Mouse (Mus musculus) small intestine, adult 2 months (tissue): ENCODE results near the gene Slc22a21. TPM values are rescaled to one million over a fixed set of nuclear protein-coding genes. Genes with fewer than 3 reads are reported as not detected.
"Not testable (repeated sequence)": the region's sequence is repeated elsewhere in the genome, so short reads cannot be mapped to it uniquely, and the experiment has no call there.

Source experiments
- H3K27ac ChIP-seq: fragments of 200-500 bp; 2 replicates; pipeline ENCODE4 v1.5.1; 2012; ENCODE audit warnings: low read depth, low read length, control low read depth, inconsistent platforms; ENCODE audit not compliant: insufficient read depth
- H3K27me3 ChIP-seq: fragments of 200-500 bp; 2 replicates; pipeline ENCODE4 v1.6.1; 2012; ENCODE audit warnings: mild to moderate bottlenecking, moderate library complexity, low read length, inconsistent platforms; ENCODE audit not compliant: control insufficient read depth, insufficient read depth
- H3K36me3 ChIP-seq: fragments of 200-500 bp; 2 replicates; pipeline ENCODE4 v1.6.1; 2012; ENCODE audit warnings: mild to moderate bottlenecking, low read length, control low read depth, inconsistent platforms; ENCODE audit not compliant: control insufficient read depth, insufficient read depth
- H3K4me1 ChIP-seq: fragments of 200-500 bp; 2 replicates; pipeline ENCODE4 v1.6.1; 2012; ENCODE audit warnings: low read length, inconsistent platforms, mixed read lengths; ENCODE audit not compliant: control insufficient read depth, insufficient read depth, insufficient read length
- H3K4me3 ChIP-seq: fragments of 200-500 bp; 2 replicates; pipeline ENCODE4 v1.5.1; 2012; ENCODE audit warnings: low read depth, mild to moderate bottlenecking, control low read depth, inconsistent platforms, low read length, moderate library complexity
- CTCF ChIP-seq: fragments of 200-500 bp; IDR thresholded peaks from 2 replicates; pipeline ENCODE4 v1.5.1; 2012; ENCODE audit warnings: low read depth, mild to moderate bottlenecking, control low read depth, inconsistent platforms, low read length, moderate library complexity, mixed read lengths; ENCODE audit not compliant: insufficient replicate concordance, insufficient read length; ENCODE audit errors: extremely low read depth
- POLR2A ChIP-seq: fragments of 200-500 bp; IDR thresholded peaks from 2 replicates; pipeline ENCODE4 v1.6.1; 2012; ENCODE audit warnings: low read depth, mild to moderate bottlenecking, control low read depth, inconsistent platforms, low read length, moderate library complexity
- WGBS: fragments of 180-500 bp; shearing (Covaris S2); methylation state at CpG from one replicate; pipeline ENCODE4 v1.1.7; 2018; 5-methylcytosine and 5-hydroxymethylcytosine counted together
- polyA plus RNA-seq: library from polyadenylated mRNA; depleted of rRNA; stranded (reverse); fragments of >200 nt; gene quantifications from 2 replicates; pipeline ENCODE4 v1.2.3, GENCODE M21; 2012

The Slc22a21 gene
- polyA plus RNA-seq, 1 experiment: 7.6 TPM

GRCm38 (mm10) chr11:54007717-54008116 lies 27.6 kb upstream of the Slc22a21 start:
- H3K4me1 ChIP-seq: peaks cover 10% of the 10 kb centered on the region; the same call in 1 of the 2 replicates
- no peak overlapping the region for H3K27ac ChIP-seq
- H3K27me3 ChIP-seq: no peaks in the 10 kb centered on the region
- TF ChIP-seq CTCF (no peak), POLR2A (no peak)
- 91% methylated on average over 11 of the region's 11 CpGs for WGBS
- no peaks in the 10 kb centered on the region for H3K36me3 ChIP-seq
- H3K4me3 ChIP-seq: no peak overlapping the region

DNA sequence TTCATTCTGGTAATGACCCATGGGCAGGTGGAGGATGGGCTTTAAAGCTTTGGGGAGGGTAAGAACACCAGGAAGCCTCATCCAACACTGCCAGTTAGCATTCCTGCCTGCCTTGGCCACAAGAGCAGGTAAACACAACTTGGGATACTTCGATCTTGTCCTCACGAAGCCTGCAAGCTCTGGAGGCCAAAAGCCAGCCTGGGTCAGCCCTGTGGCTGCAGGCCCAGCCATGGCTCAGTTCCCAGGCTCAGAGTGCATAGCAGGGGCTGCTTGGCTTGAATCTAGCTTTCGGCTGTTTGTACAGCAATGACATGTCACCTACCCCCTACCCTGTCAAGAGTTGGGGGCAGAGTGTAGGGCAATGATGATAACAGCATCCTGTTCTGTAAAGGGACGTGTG lies 26.8 kb upstream of the Slc22a21 start:
- Histone ChIP-seq H3K36me3 (no peaks in the 10 kb centered on the region), H3K4me1 (peaks cover 10% of the 10 kb centered on the region; the same call in 1 of the 2 replicates), H3K4me3 (no peak overlapping the region), H3K27ac (no peak overlapping the region), H3K27me3 (no peaks in the 10 kb centered on the region)
- TF ChIP-seq POLR2A (no peak), CTCF (no peak)
- 77% methylated on average over 4 of the region's 4 CpGs for WGBS

- not testable (repeated sequence) for H3K27ac ChIP-seq, H3K36me3 ChIP-seq, H3K4me3 ChIP-seq, H3K27me3 ChIP-seq
- H3K4me1 ChIP-seq: peaks cover 10% of the 10 kb centered on the region; the same call in 1 of the 2 replicates
- WGBS: 69% methylated on average over 5 of the region's 5 CpGs
Measured at GRCm38 (mm10) chr11:54006362-54006761, 26.2 kb upstream of the Slc22a21 start.

- no peak overlapping the region for H3K4me3 ChIP-seq
- no peaks in the 10 kb centered on the region for H3K27me3 ChIP-seq
- 81% methylated on average over 3 of the region's 3 CpGs for WGBS
- H3K27ac ChIP-seq: no peak overlapping the region
- H3K36me3 ChIP-seq: no peaks in the 10 kb centered on the region
- TF ChIP-seq POLR2A (no peak), CTCF (no peak)
- peaks cover 10% of the 10 kb centered on the region; the same call in 1 of the 2 replicates for H3K4me1 ChIP-seq
Measured at GRCm38 (mm10) chr11:54004734-54005133, 24.6 kb upstream of the Slc22a21 start.

- H3K36me3 ChIP-seq: no peaks in the 10 kb centered on the region
- no peak overlapping the region for H3K27ac ChIP-seq
- no peaks in the 10 kb centered on the region for H3K27me3 ChIP-seq
- no peak overlapping the region for H3K4me3 ChIP-seq
- TF ChIP-seq POLR2A: no peak
- no peak for TF ChIP-seq CTCF
- peaks cover 10% of the 10 kb centered on the region; the same call in 1 of the 2 replicates for H3K4me1 ChIP-seq
- WGBS: 27% methylated on average over 9 of the region's 9 CpGs
Measured at GRCm38 (mm10) chr11:54004221-54004620, 24.1 kb upstream of the Slc22a21 start.

DNA sequence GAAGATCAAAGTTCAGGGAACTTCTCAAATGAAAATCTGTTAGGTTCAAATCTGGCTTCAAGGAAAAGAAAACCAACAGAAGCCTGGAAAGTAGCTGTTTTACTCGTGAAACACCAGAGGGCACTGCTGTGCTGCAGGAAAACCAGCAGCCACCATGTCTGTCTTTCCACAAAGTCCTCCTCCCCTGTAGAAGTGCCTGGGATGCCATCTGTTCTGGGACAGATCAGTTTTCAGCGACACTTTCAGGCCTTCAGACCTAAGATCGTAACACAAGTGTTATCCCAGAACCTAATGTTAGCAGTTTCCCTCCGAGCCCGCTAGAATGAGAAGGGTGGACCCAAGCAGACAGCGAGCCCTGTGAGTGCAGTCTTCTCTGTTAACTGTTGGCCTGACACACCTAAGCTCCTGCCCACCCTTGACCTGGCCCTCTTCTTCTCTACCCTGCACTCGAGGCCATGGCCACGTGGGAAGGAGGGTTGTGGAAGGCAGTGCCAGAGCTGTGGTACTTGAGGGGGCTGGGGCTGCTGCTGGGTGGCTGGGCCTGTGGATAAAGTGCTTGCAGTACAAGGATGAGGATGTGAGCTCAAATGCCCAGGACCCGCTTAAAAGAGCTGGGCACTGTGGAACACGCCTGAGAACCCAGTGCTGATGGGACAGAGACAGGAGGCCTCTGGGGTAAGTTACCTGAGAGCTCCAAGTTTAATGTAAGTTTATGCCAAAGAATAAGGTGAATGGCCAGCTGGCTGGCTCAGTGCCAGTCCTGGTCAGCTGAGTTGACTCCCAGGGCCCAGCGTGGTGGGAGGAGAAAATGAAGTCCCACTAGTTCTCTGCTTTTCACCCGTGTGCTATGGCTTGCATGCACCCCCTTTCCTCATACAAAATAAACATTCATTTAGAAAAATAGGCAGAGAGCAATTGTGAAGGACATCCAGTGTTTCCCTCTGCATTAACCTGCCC lies 22.9 kb upstream of the Slc22a21 start:
- H3K27ac ChIP-seq, H3K27me3 ChIP-seq, H3K36me3 ChIP-seq, H3K4me3 ChIP-seq: not testable (repeated sequence)
- peaks cover 10% of the 10 kb centered on the region; the same call in 1 of the 2 replicates for H3K4me1 ChIP-seq
- WGBS: 46% methylated on average over 12 of the region's 12 CpGs
- peak; percentile 65; the same call in 1 of the 2 replicates for TF ChIP-seq CTCF

- no peaks in the 10 kb centered on the region for H3K36me3 ChIP-seq
- H3K4me3 ChIP-seq: no peak overlapping the region
- 8% methylated on average over 5 of the region's 5 CpGs for WGBS
- H3K27me3 ChIP-seq: no peaks in the 10 kb centered on the region
- no peak overlapping the region for H3K27ac ChIP-seq
- H3K4me1 ChIP-seq: peaks cover 8% of the 10 kb centered on the region; the same call in 1 of the 2 replicates
- TF ChIP-seq POLR2A (no peak), CTCF (peak; percentile 81)
Measured at GRCm38 (mm10) chr11:54002147-54002760, 22.1 kb upstream of the Slc22a21 start.
